Mouse (Mus musculus) brain, embryonic 14.5 days (tissue): ENCODE results near the gene Limch1.

Experiments
- CTCF ChIP-seq: fragments of 200-500 bp; IDR thresholded peaks from 2 replicates; pipeline ENCODE4 v1.5.1; 2012; ENCODE audit warnings: inconsistent platforms, mild to moderate bottlenecking, moderate library complexity, borderline replicate concordance; ENCODE audit not compliant: insufficient read depth, insufficient read length; ENCODE audit errors: extremely low read depth
- POLR2A ChIP-seq: fragments of 200-500 bp; IDR thresholded peaks from 2 replicates; pipeline ENCODE4 v1.6.1; 2012; ENCODE audit warnings: mild to moderate bottlenecking, inconsistent platforms, borderline replicate concordance; ENCODE audit not compliant: poor library complexity, insufficient read depth, insufficient read length, severe bottlenecking; ENCODE audit errors: extremely low read depth

- TF ChIP-seq CTCF (no peak), POLR2A (no peak)
Measured at GRCm38 (mm10) chr5:66786621-66787061, 41.0 kb downstream of the Limch1 start.
